Mouse (Mus musculus): Measurements from ENCODE around the gene Ccdc103.

Ccdc103 gene

DNA sequence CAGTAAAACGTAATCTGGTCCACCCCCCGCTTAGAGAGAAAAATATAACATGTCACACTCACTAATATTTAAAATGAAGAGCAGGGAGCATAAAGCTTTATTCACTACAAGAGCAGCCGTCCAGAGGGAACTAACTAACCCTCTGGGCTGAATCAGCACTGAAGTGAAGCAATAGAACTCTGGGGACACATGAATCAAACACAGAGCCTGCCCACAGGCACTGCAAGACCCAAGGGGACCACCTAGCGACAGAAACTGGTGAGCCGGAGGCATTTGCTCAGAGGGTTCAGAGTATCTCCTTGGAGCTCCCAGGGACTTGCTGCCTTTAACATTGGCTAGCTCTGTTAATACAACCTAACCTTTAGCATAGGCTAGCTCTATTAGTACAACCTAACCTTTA is 9.1 kb downstream of the Ccdc103 start:
- DNase-seq (ENCODE audit: low spot score) = no peak

DNA sequence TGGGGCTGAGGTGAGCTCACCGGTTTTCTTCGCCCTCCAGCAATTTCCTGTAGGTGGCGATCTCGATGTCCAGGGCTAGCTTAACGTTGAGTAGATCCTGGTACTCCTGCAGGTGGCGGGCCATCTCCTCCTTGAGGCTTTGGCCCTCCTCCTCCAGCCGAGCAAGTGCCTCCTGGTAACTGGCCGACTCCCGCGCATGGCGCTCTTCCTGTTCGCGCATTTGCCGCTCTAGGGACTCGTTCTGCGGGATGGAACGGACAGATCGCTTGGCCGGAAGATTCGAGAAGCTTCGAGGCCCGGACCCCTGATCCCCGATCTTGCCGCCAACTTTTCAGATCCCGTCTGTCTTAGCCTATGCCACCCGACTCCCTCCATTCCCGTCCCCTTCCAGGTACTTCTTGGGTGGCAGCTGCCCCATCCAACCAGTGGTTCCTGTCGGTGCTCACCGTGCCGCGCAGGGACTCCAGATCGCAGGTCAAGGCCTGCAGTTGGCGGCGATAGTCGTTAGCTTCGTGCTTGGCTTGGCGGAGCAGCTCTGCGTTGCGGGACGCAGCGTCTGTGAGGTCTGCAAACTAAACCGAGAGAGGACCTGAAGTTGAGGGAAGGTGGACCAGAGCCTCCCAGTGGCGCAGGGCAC is 12.1 kb downstream of the Ccdc103 start:
- DNase-seq (ENCODE audit: low spot score) = peak; percentile 80

GRCm38 (mm10) chr11:102894716-102895115 is 13.7 kb downstream of the Ccdc103 start:
- no peak for DNase-seq (ENCODE audit: low spot score)

GRCm38 (mm10) chr11:102895779-102896178 is 14.8 kb downstream of the Ccdc103 start:
- DNase-seq (ENCODE audit: low spot score) = no peak

- DNase-seq (ENCODE audit: low spot score) = no peak
Observed at GRCm38 (mm10) chr11:102896641-102897040, 15.6 kb downstream of the Ccdc103 start.

GRCm38 (mm10) chr11:102898408-102898807 is 17.4 kb downstream of the Ccdc103 start:
- DNase-seq (ENCODE audit: low spot score) = peak; percentile 26

DNA sequence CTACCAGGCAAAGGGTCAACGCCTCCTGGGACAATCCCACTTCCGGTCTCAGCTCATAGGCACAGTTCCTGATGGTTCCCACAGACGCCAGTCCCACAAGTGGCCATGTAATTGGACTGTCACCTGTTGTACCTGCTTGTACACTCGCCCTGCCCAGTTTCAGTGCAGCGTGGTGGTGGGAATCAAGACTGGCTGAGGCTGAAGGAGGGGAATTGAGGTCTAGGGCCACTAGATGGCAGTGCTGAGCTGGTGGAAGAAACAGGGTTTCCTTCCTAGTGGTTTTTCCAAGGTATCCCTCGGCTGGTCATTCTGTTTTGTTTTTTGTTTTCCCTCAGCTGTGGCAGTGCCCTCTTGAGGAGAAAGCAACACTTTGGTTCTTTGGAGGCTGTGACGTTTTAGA is 19.8 kb downstream of the Ccdc103 start, which contains the start of gene Gfap:
Gfap (minus strand) TSS at position 150 of the 400 bp plus-strand sequence.
- DNase-seq (ENCODE audit: low spot score) = peak; percentile 96

- DNase-seq (ENCODE audit: low spot score) = no peak
Observed at GRCm38 (mm10) chr11:102901199-102901598, 20.2 kb downstream of the Ccdc103 start.

- DNase-seq (ENCODE audit: low spot score) = no peak
Observed at GRCm38 (mm10) chr11:102902107-102902506, 21.1 kb downstream of the Ccdc103 start.

GRCm38 (mm10) chr11:102903654-102904053 is 22.6 kb downstream of the Ccdc103 start:
- no peak for DNase-seq (ENCODE audit: low spot score)

DNA sequence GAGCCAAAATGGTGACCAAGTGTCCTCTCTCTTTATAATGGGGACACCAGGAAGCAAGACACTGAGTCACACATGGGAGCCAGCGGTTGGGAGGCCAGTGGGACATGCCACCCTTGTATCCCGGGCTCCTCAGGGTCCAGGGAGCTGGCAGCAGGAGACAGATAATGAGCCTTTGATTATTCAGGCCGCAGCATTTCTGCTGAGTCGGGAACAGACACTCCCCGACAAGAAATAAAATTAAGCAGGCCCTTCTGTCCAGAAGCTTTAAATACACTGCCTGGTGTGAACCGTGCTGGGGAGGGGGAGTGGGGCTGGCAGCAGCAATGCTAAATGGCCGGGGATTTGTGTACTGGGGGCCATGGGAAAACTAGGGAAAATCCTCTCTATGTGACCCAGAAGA is 30.4 kb downstream of the Ccdc103 start:
- no peak for DNase-seq (ENCODE audit: low spot score)

GRCm38 (mm10) chr11:102915380-102915779 is 34.4 kb downstream of the Ccdc103 start:
- DNase-seq (ENCODE audit: low spot score) = no peak

DNA sequence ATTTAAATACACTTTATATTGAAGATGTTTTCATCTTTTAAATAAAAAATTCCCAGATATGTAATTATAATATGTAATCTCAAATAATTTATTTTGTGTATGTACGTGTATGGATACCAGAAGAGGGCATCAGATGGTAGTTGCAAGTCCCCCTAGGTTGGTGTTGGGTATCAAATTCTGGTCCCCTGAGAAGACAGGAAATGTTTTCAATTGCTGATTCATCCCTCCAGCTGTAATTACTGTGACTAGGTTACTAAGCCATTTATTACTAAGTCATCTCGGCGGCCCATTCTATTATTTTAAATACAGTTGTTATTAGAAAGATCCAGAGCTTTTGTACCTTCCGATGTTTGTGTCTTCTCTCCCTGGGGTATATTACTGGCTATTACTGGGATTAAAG is 37.1 kb downstream of the Ccdc103 start:
- DNase-seq (ENCODE audit: low spot score) = no peak

DNA sequence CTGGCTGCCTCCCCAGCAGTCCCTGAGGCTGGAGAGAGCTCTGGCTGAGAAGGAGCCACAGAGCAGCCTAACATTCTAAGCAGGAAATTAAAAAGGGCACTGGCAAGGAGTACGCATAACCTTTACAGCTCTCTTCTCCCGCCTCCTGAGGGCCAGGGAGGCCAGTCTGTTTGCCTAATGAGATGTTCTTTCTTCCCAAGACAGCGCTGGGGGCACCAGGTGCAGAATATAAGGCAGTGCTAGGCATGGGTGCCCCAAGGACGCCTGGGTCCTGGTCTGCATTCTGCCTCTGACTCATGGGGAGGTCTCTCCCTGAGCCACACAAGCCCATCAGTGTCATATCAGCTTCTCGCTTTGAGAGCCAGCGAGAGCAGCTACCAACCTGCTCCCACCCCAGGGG is 40.5 kb downstream of the Ccdc103 start:
- no peak for DNase-seq (ENCODE audit: low spot score)

- peak; percentile 99 for DNase-seq (ENCODE audit: low spot score)
Observed at GRCm38 (mm10) chr11:102924557-102925350, 43.8 kb downstream of the Ccdc103 start, which contains the start of gene Kif18b. Gene Kif18b, minus strand, starts transcription at chr11:102925124.

- DNase-seq (ENCODE audit: low spot score) = no peak
Observed at GRCm38 (mm10) chr11:102925351-102925717, 44.3 kb downstream of the Ccdc103 start.

DNA sequence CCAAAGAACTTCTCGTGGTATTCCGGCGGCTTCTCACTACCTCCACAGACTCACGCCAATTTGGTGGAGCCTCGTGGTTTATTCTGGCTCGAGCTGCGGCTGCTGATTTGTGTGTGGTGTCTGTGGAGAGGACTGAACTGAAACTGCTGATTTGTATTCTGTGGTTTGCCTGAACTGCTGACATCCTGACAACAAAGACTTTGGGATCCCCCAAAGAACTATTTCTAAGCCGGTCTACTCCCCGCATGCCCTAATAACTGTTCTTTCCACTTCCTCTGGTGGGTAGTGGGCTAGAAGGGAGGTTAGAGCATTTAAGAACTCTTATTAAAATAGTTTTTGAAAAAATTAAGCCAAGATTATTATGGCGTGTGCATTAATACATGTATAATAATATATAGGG is 49.7 kb downstream of the Ccdc103 start:
- no peak for DNase-seq (ENCODE audit: low spot score)
